Mouse (Mus musculus) left cerebral cortex, postnatal 25 days (tissue): ENCODE results near the gene Cpvl. TPM values are rescaled to one million over a fixed set of nuclear protein-coding genes. Genes with fewer than 3 reads are reported as not detected.

ENCODE experiments used
- DNase-seq, 2 experiments: peaks; one replicate each; pipeline ENCODE4 v3.0.0; 2022; ENCODE audit warnings: low spot score in 2 of 2, mixed read lengths in 1 of 2
- intact Hi-C: fragments of 180-260 bp; cut with DNase I; formaldehyde crosslinking; loops from one replicate; pipeline ENCODE4 v1.15.1; 2025
- total RNA-seq, 2 experiments: library from RNA; stranded (reverse); gene quantifications; 2 replicates each; pipeline ENCODE4 v1.2.3; 2021

Gene Cpvl
- total RNA-seq, result not detected

- DNase-seq, result no peak
- intact Hi-C loops, result no loop called here
Measured at GRCm38 (mm10) chr6:53978571-53978970, at the start of gene Cpvl. TSS of gene Cpvl (minus strand) at chr6:53978671.

- intact Hi-C loops, result no loop called here
- no peak for DNase-seq
Measured at GRCm38 (mm10) chr6:54023846-54024245, 45.4 kb upstream of the Cpvl start.

GRCm38 (mm10) chr6:54021123-54021789, 42.8 kb upstream of the Cpvl start:
- intact Hi-C loops, result no loop called here
- DNase-seq, result no peak

- intact Hi-C loops, result no loop called here
- DNase-seq, result no peak
Measured at GRCm38 (mm10) chr6:54018861-54019260, 40.4 kb upstream of the Cpvl start.

- DNase-seq, result no peak
- intact Hi-C loops, result no loop called here
Measured at GRCm38 (mm10) chr6:54018038-54018437, 39.6 kb upstream of the Cpvl start.

GRCm38 (mm10) chr6:54012163-54012562, 33.7 kb upstream of the Cpvl start:
- intact Hi-C loops, result no loop called here
- DNase-seq, result no peak

- no peak for DNase-seq
- intact Hi-C loops, result no loop called here
Measured at GRCm38 (mm10) chr6:54010362-54010761, 31.9 kb upstream of the Cpvl start.

GRCm38 (mm10) chr6:54009293-54009692, 30.8 kb upstream of the Cpvl start:
- intact Hi-C loops, result no loop called here
- no peak for DNase-seq

GRCm38 (mm10) chr6:54008448-54009120, 30.1 kb upstream of the Cpvl start:
- peak; percentile 15 to 19 for DNase-seq
- intact Hi-C loops, result no loop called here

- intact Hi-C loops, result no loop called here
- DNase-seq, result no peak
Measured at GRCm38 (mm10) chr6:54005302-54005701, 26.8 kb upstream of the Cpvl start.

GRCm38 (mm10) chr6:53996226-53996955, 17.9 kb upstream of the Cpvl start:
- intact Hi-C loops, result no loop called here

GRCm38 (mm10) chr6:53995519-53995918, 17.0 kb upstream of the Cpvl start:
- intact Hi-C loops, result no loop called here
- DNase-seq, result no peak

More at GRCm38 (mm10) chr6:53996226-53996955, 17.9 kb upstream of the Cpvl start:
- DNase-seq, result no peak

- no peak for DNase-seq
- intact Hi-C loops, result no loop called here
Measured at GRCm38 (mm10) chr6:53992386-53992785, 13.9 kb upstream of the Cpvl start.

- intact Hi-C loops, result no loop called here
Measured at GRCm38 (mm10) chr6:53987235-53987634, 8.8 kb upstream of the Cpvl start.

GRCm38 (mm10) chr6:53986273-53986985, 8.0 kb upstream of the Cpvl start:
- DNase-seq, result no peak
- intact Hi-C loops, result no loop called here

More at GRCm38 (mm10) chr6:53987235-53987634, 8.8 kb upstream of the Cpvl start:
- DNase-seq, result no peak

- DNase-seq, result no peak
- intact Hi-C loops, result no loop called here
Measured at GRCm38 (mm10) chr6:53983820-53984219, 5.3 kb upstream of the Cpvl start.

- DNase-seq, result no peak
- intact Hi-C loops, result no loop called here
Measured at GRCm38 (mm10) chr6:53982612-53983011, 4.1 kb upstream of the Cpvl start.

GRCm38 (mm10) chr6:53982047-53982600, 3.7 kb upstream of the Cpvl start:
- intact Hi-C loops, result no loop called here
- DNase-seq, result no peak

- intact Hi-C loops, result no loop called here
Measured at GRCm38 (mm10) chr6:53980817-53981480, 2.5 kb upstream of the Cpvl start.

More at GRCm38 (mm10) chr6:53980817-53981480, 2.5 kb upstream of the Cpvl start:
- DNase-seq, result no peak
